Mouse (Mus musculus) Patski (cell line): ENCODE data around the gene Strada. TPM values are rescaled to one million over a fixed set of nuclear protein-coding genes. Genes with fewer than 3 reads are reported as not detected.
"Not testable (repeated sequence)": the region's sequence is repeated elsewhere in the genome, so short reads cannot be mapped to it uniquely, and the experiment has no call there.

ENCODE experiments used
- ATAC-seq: fragments of 100-300 bp; one replicate; pipeline ENCODE4 v1.8.0; 2021
- CTCF ChIA-PET: fragments of 350-600 bp; sonication (Branson Sonifier 250); formaldehyde crosslinking; loops from one replicate; lab custom pipeline; 2022; ENCODE audit warnings: inconsistent platforms; lab: Charles Lee
- POLR2A ChIA-PET: fragments of 350-600 bp; sonication (Branson Sonifier 250); formaldehyde crosslinking; loops from one replicate; lab custom pipeline; 2022; ENCODE audit warnings: antibody characterized with exemption, inconsistent platforms; lab: Charles Lee
- DNase-seq: peaks from one replicate; pipeline ENCODE4 v3.0.0-alpha.2; 2011; ENCODE audit warnings: low read depth, low spot score
- H3K27me3 ChIP-seq: fragments of 371-371 bp; one replicate; pipeline ENCODE4 v1.5.1; 2021
- CTCF ChIP-seq: fragments of 100-300 bp; IDR thresholded peaks from one replicate; pipeline ENCODE4 v1.5.1; 2021
- in situ Hi-C: fragments of 300-500 bp; cut with MboI; formaldehyde crosslinking; loops from 3 replicates; pipeline ENCODE4 v1.11.1; 2018; ENCODE audit warnings: low pct_unique_long_range_greater_than_20kb, mixed read lengths
- polyA plus RNA-seq: library from polyadenylated mRNA; unstranded; gene quantifications from one replicate; pipeline ENCODE4 v1.2.3, GENCODE M21; 2021

The Strada gene
- polyA plus RNA-seq: 23.3 TPM

DNA sequence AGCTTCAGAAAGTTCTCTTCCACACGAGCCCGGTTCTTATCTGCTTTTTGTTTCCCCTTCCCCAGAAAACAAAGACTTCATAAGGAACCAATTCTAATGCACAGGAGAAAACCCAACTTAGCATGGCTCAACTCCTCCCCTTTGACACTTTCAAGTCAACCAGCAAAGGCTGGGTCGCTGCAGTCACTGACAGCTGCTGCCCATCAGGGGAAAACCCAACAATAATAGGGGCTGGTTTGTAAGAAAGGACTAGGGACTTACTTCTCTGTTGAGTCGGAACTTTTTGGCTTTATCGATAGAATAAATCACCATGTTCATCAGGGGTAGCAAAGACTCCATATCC lies at the start of gene Strada:
TSS of gene Strada (minus strand) at position 46 of the 343 bp plus-strand sequence.
- in situ Hi-C loops: no loop called here
- POLR2A ChIA-PET: no interaction called here
- ATAC-seq: no peak
- DNase-seq: no peak
- TF ChIP-seq CTCF: no peak
- CTCF ChIA-PET: interaction anchor here (0.7 kb wide), 1 partner anchor 9 kb away, joined by 3 read pairs; no protein-coding TSS in a partner anchor
- no peaks in the 10 kb centered on the region for H3K27me3 ChIP-seq

DNA sequence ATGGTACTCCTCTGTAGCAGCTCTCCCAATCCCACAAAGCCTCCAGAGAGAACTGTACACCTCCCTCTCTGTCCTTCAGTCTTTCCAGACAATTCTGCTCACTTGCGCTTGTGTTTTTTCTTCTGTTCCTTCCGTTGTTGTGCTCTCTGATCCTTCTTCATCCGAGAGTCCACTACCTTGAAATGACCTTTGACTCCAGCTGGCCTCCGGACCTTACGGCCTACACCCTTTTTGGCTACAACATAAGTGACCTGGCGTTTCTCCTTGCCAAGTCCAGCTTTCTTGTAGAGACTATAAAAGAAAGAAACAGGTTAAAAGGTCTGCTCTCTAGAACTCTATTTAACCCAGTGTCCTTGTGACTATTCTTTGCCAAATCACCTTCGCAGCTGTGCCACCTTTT lies 47.4 kb upstream of the Strada start:
- TF ChIP-seq CTCF: no peak
- ChIA-PET CTCF (no interaction called here), POLR2A (interaction anchor here (0.8 kb wide), 1 partner anchor 26 kb away, joined by 3 read pairs; no protein-coding TSS in a partner anchor)
- in situ Hi-C loops: no loop called here
- ATAC-seq (no peak), DNase-seq (no peak)
- H3K27me3 ChIP-seq: no peaks in the 10 kb centered on the region

- peak; percentile 65 for TF ChIP-seq CTCF
- DNase-seq (no peak), ATAC-seq (no peak)
- CTCF ChIA-PET: interaction anchor here (2.5 to 2.9 kb wide), 2 partner anchors 10 to 17 kb away, joined by 8 to 11 read pairs; no protein-coding TSS in a partner anchor
- POLR2A ChIA-PET: no interaction called here
- H3K27me3 ChIP-seq: no peaks in the 10 kb centered on the region
- in situ Hi-C loops: no loop called here
Measured at GRCm38 (mm10) chr11:106246834-106247233, 44.9 kb upstream of the Strada start.

GRCm38 (mm10) chr11:106233978-106234377 lies 32.0 kb upstream of the Strada start:
- H3K27me3 ChIP-seq, POLR2A ChIA-PET, ATAC-seq, CTCF ChIA-PET, DNase-seq, in situ Hi-C loops: not testable (repeated sequence)
- TF ChIP-seq CTCF: peak; percentile 65

DNA sequence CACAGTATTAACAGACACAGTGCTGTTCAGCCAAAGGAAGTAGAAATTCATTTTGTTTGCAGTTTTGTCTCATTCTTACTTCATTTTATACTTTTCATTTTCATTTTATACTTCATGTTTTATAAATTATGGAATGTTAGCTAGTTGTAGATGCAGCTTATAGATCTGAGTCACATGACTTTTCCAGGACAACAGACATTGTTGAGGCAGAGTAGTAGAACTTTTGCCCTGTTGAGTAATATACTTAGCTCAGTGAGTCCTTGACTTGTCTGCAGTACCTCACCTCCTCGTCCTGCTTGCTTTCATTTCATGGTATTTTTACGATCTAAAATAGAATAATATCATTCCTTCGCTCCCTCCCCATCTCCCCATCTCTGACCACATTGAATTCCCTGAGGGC lies 18.6 kb upstream of the Strada start:
- in situ Hi-C loops: no loop called here
- ATAC-seq: no peak
- POLR2A ChIA-PET: no interaction called here
- TF ChIP-seq CTCF: no peak
- no peaks in the 10 kb centered on the region for H3K27me3 ChIP-seq
- no peak for DNase-seq
- CTCF ChIA-PET: interaction anchor here (1.4 kb wide), 1 partner anchor 10 kb away, joined by 4 read pairs; no protein-coding TSS in a partner anchor

DNA sequence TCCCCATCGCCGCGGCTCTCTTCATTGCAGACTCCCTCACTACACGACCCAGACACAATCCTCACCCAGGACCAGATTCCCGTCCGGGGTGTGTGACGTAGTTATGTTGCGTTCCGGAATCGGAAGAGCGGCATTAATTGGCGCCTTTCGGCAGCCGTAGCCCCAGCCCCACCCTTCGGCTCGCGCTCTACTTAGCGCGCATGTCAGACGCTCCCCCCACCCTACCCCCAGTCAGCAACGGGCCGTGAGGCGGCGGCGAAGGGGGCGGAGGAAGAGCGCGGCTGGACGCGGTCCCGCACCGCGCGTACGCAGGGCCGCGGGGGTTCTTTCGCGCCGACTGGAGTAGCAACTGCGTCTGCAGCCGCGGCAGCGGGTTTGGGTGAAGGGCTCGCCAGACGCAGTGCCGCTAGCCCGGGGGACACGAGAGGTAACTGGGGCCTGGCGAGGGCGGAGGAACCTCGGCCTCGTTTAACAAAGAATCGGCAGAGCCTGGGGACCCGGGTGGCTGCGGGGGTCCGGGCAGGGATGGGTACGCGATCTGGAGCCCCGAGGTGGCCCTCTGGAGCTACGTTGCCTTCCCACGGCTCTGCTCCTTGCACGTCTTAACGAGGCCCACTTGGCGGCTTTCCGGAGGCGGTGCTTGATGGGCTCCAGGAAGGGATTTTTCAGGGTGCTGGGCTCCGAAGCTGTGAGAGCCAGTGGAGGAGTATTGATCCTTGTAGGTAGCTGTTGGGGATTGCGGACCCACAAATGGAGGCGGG lies 14.9 kb upstream of the Strada start, which contains the start of gene Ddx42:
TSS of gene Ddx42 (plus strand) at position 197 of the 761 bp plus-strand sequence.
- ChIA-PET CTCF (no interaction called here), POLR2A (interaction anchor here (0.7 to 0.8 kb wide), 2 partner anchors 10 to 56 kb away, joined by 3 read pairs; partner anchors contain the start of genes Gm10840 and Limd2)
- TF ChIP-seq CTCF: no peak
- in situ Hi-C loops: no loop called here
- DNase-seq (peak; percentile 91), ATAC-seq (peak; percentile 68)
- no peaks in the 10 kb centered on the region for H3K27me3 ChIP-seq

GRCm38 (mm10) chr11:106215927-106216729 lies 14.2 kb upstream of the Strada start, which contains the start of gene Ccdc47:
TSS of gene Ccdc47 (minus strand) at chr11:106216344.
- in situ Hi-C loops: no loop called here
- no peak for TF ChIP-seq CTCF
- ChIA-PET POLR2A (no interaction called here), CTCF (no interaction called here)
- DNase-seq: peak; percentile 96
- ATAC-seq: peak; percentile 94
- H3K27me3 ChIP-seq: no peaks in the 10 kb centered on the region

DNA sequence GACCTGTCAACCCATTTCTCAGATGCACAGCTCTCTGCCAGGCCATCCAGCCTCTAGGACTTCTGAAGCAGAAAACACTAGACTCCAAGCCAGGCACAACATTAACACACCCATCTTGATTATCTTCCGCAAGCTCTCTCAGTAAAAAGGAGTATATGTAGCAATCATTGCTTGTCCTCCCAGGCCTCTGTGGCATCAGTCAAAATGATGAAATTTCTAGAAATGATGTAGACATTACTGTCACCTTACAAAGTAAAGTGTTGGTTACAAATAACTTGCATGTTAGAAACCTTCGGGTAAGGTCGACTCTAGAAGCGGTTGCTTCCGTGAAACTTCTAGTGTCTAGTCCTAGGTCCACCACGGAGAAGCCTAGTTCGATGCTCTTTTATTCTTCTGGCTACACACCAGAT lies 13.5 kb upstream of the Strada start:
- DNase-seq: no peak
- TF ChIP-seq CTCF: no peak
- CTCF ChIA-PET: no interaction called here
- no peak for ATAC-seq
- in situ Hi-C loops: no loop called here
- no peaks in the 10 kb centered on the region for H3K27me3 ChIP-seq
- POLR2A ChIA-PET: no interaction called here

- DNase-seq: no peak
- H3K27me3 ChIP-seq: no peaks in the 10 kb centered on the region
- ChIA-PET POLR2A (no interaction called here), CTCF (no interaction called here)
- TF ChIP-seq CTCF: no peak
- ATAC-seq: no peak
- in situ Hi-C loops: no loop called here
Measured at GRCm38 (mm10) chr11:106214856-106215255, 12.9 kb upstream of the Strada start.

- ATAC-seq (no peak), DNase-seq (no peak)
- CTCF ChIA-PET: no interaction called here
- in situ Hi-C loops: no loop called here
- no peaks in the 10 kb centered on the region for H3K27me3 ChIP-seq
- POLR2A ChIA-PET: no interaction called here
- TF ChIP-seq CTCF: no peak
Measured at GRCm38 (mm10) chr11:106212771-106213170, 10.8 kb upstream of the Strada start.
